Mouse (Mus musculus) ES-E14 (cell line): ENCODE data around the gene Rap1gap2.

Experiments
- CHD2 ChIP-seq: IDR thresholded peaks from 2 replicates; pipeline ENCODE4 v1.6.1; 2014; ENCODE audit warnings: mild to moderate bottlenecking, low read depth, low read length, inconsistent platforms
- HCFC1 ChIP-seq: IDR thresholded peaks from 2 replicates; pipeline ENCODE4 v1.6.1; 2012; ENCODE audit warnings: low read length, inconsistent platforms, borderline replicate concordance; ENCODE audit not compliant: insufficient read depth
- MAFK ChIP-seq: IDR thresholded peaks from 2 replicates; pipeline ENCODE4 v1.6.1; 2014; ENCODE audit warnings: mild to moderate bottlenecking, low read depth, low read length, inconsistent platforms; ENCODE audit not compliant: insufficient read depth
- ZC3H11A ChIP-seq: IDR thresholded peaks from 2 replicates; pipeline ENCODE4 v1.6.1; 2012; ENCODE audit warnings: low read depth, mild to moderate bottlenecking, inconsistent platforms, low read length, borderline replicate concordance
- ZNF384 ChIP-seq: IDR thresholded peaks from 2 replicates; pipeline ENCODE4 v1.6.1; 2012; ENCODE audit warnings: low read depth, low read length, inconsistent platforms

DNA sequence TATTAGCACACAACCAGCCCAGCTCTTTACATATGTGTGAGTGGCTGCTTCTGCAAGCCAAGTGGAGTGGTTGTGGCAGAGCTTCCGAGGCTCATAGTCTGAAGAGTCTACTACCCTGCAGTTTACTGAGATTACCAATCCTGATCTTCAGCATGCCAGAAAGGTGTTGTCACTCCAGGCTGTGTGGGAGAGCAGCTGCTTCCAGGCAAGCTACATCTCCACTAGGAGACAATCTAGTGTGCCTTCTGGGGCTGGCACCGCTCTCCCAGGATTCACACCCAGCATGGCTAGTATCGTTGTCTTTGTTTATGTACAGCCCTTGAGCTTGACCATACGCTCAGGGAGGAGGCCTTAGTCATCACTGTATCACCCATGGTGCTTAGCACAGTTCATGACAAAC is 191.1 kb downstream of the Rap1gap2 start:
- no peak for TF ChIP-seq ZC3H11A
- TF ChIP-seq CHD2 = no peak
- TF ChIP-seq ZNF384 = no peak
- TF ChIP-seq MAFK = no peak
- TF ChIP-seq HCFC1 = no peak
